Mouse (Mus musculus) heart, embryonic 14.5 days (tissue): ENCODE measurements around the gene Fam160a1. TPM values are rescaled to one million over a fixed set of nuclear protein-coding genes. Genes with fewer than 3 reads are reported as not detected.
A peak's percentile ranks its signal among the peaks of the same experiment; 100 is the strongest.

Source experiments
- ATAC-seq: fragments of 200-750 bp; cut with Nextera tagmentation; 2 replicates; pipeline ENCODE4 v1.8.0; 2017; ENCODE audit warnings: low read depth, moderate TSS enrichment; ENCODE audit not compliant: insufficient number of reproducible peaks, insufficient read depth, low FRiP score
- H3K27ac ChIP-seq, 2 experiments: fragments of 200-500 bp in 1 of 2; fragments of 300-500 bp in 1 of 2; sonication (generic) in 1 of 2; replicated peaks in 1 of 2; 2 replicates each; pipeline ENCODE4 v1.5.1; 2012 to 2014; ENCODE audit warnings: low read depth in 2 of 2, low read length in 2 of 2, control low read depth in 1 of 2, mild to moderate bottlenecking in 1 of 2, mixed read lengths in 1 of 2; ENCODE audit not compliant: control insufficient read depth in 1 of 2, insufficient read depth in 1 of 2
- H3K27me3 ChIP-seq: fragments of 300-500 bp; sonication (generic); 2 replicates; pipeline ENCODE4 v1.6.1; 2014; ENCODE audit warnings: mild to moderate bottlenecking, low read length, control low read depth; ENCODE audit not compliant: control insufficient read depth, insufficient read depth
- H3K36me3 ChIP-seq: fragments of 300-500 bp; sonication (generic); 2 replicates; pipeline ENCODE4 v1.6.1; 2014; ENCODE audit warnings: mild to moderate bottlenecking, control low read depth, low read length, mixed read lengths; ENCODE audit not compliant: control insufficient read depth, insufficient read depth
- H3K4me1 ChIP-seq, 2 experiments: fragments of 200-500 bp in 1 of 2; fragments of 300-500 bp in 1 of 2; sonication (generic) in 1 of 2; 2 replicates each; pipeline ENCODE4 v1.6.1; 2012 to 2014; ENCODE audit warnings: low read length in 2 of 2, control low read depth in 1 of 2, mixed read lengths in 1 of 2; ENCODE audit not compliant: control insufficient read depth in 2 of 2, insufficient read depth in 2 of 2
- H3K4me2 ChIP-seq: fragments of 300-500 bp; sonication (generic); 2 replicates; pipeline ENCODE4 v1.6.1; 2014; ENCODE audit warnings: mild to moderate bottlenecking, low read length
- H3K4me3 ChIP-seq, 2 experiments: fragments of 200-500 bp in 1 of 2; fragments of 300-500 bp in 1 of 2; sonication (generic) in 1 of 2; 2 replicates each; pipeline ENCODE4 v1.5.1; 2012 to 2014; ENCODE audit warnings: low read length in 2 of 2, mild to moderate bottlenecking in 2 of 2, control low read depth in 1 of 2, low read depth in 1 of 2, moderate library complexity in 1 of 2; ENCODE audit not compliant: control insufficient read depth in 1 of 2, insufficient read depth in 1 of 2
- H3K9ac ChIP-seq: fragments of 300-500 bp; sonication (generic); 2 replicates; pipeline ENCODE4 v1.6.1; 2014; ENCODE audit warnings: mild to moderate bottlenecking, low read length
- H3K9me3 ChIP-seq: fragments of 300-500 bp; sonication (generic); 2 replicates; pipeline ENCODE4 v1.6.1; 2016; ENCODE audit warnings: low read length, control low read depth; ENCODE audit not compliant: control insufficient read depth
- WGBS: fragments of 180-500 bp; shearing (Covaris S2); extraction: QIAGEN DNeasy Blood & Tissue Kit; methylation state at CpG from one replicate; pipeline ENCODE4 v1.1.7; 2014; 5-methylcytosine and 5-hydroxymethylcytosine counted together
- polyA plus RNA-seq: library from polyadenylated mRNA; unstranded; fragments of >200 nt; fragmentation: Nextera tagmentation; extraction: Ambion mirVana; gene quantifications from 2 replicates; pipeline ENCODE4 v1.2.1, GENCODE M21; 2014

Fam160a1 gene
- polyA plus RNA-seq, 1 experiment from 2014 or later: 7.4 TPM

- peaks cover 19 to 29% of the 10 kb centered on the region in 2 experiments for H3K4me1 ChIP-seq
- H3K4me3 ChIP-seq: no peak overlapping the region
- no peak overlapping the region for H3K9ac ChIP-seq
- H3K4me2 ChIP-seq: no peak overlapping the region
- WGBS: 42% methylated on average over 3 of the region's 3 CpGs
- no peak for ATAC-seq
- H3K36me3 ChIP-seq: no peaks in the 10 kb centered on the region
- no peaks in the 10 kb centered on the region for H3K9me3 ChIP-seq
- H3K27me3 ChIP-seq: no peaks in the 10 kb centered on the region
- H3K27ac ChIP-seq: no peak overlapping the region
Measured at GRCm38 (mm10) chr3:85666166-85666565, 150.9 kb downstream of the Fam160a1 start.

DNA sequence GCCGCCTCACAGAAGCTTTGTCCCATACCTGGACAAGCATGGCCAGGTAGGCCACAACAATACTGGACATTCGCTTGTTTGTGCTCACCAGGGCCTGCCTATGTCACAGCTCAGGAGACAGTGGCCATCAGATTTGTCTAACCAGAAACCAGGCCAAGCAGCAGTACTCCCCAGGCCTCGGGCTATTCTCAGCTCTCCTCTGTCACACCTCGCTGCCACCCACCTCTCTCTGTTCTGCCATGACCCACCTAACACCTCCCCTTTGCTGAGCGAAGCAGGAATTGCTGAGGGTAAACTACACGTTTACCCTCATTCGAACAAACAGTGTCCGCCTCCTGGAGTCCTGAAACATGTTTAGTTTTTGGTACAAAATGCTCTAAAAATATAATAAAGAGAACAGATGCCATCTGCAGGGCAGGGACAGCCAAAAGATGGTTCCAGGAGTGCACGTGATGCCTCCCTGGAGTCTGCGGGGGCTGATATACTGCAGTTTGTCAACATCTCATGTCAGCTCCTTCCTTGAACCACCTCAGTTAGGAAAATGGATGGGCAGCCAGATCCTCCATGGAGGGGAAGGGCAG lies 152.4 kb downstream of the Fam160a1 start:
- H3K9ac ChIP-seq: no peak overlapping the region
- no peaks in the 10 kb centered on the region for H3K9me3 ChIP-seq
- no peak for ATAC-seq
- H3K4me3 ChIP-seq: no peak overlapping the region
- no peaks in the 10 kb centered on the region for H3K27me3 ChIP-seq
- H3K4me1 ChIP-seq: peaks cover 18 to 32% of the 10 kb centered on the region in 2 experiments
- H3K36me3 ChIP-seq: no peaks in the 10 kb centered on the region
- no peak overlapping the region for H3K4me2 ChIP-seq
- no peak overlapping the region for H3K27ac ChIP-seq
- WGBS: 79% methylated on average over 10 of the region's 10 CpGs

GRCm38 (mm10) chr3:85663826-85664225 lies 153.3 kb downstream of the Fam160a1 start:
- Histone ChIP-seq H3K4me3 (no peak overlapping the region), H3K27ac (no peak overlapping the region), H3K27me3 (no peaks in the 10 kb centered on the region), H3K4me2 (no peak overlapping the region), H3K36me3 (no peaks in the 10 kb centered on the region), H3K9me3 (no peaks in the 10 kb centered on the region), H3K9ac (no peak overlapping the region), H3K4me1 (peaks cover 23 to 41% of the 10 kb centered on the region in 2 experiments)
- 79% methylated on average over 5 of the region's 5 CpGs for WGBS
- no peak for ATAC-seq

DNA sequence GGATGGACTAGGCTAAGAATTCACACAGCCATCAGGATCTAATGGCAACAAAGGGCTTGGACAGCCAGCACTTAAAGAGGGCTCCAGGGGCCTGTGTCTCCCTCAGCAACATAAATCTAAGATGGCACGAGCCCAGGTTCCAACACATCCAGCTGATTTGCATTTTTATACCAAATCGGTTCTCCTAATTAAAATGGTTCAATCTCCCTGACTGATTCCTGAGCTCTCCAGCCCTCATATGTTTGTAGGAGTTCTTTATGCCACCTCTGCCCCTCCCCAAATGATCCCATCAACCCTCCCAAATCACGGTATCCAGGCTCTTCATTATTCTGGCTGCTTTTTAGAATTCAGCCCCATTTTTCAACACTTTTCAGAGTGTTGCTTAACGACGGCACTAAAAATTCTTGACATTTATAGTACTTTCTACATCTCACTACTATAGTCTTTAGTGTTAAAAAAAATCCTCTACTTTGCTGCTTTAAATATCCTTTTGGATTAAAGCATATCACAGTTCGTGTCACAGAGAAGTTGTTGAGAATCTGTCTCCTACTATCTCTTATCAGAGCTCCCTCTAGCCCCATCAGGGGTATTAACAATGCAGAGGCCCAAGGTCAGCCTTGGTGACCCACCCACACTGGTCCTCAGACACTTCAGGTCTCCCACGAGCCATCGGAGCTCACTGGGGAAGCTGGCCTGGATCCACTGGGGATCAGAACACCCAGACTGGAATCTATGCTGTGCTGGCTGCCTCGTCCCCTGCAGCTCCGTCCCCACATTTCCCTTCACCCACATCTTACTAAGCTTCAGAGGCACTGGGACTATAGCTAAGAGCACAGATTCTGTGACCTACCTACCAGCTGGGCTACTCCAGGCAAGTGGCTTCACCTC lies 154.9 kb downstream of the Fam160a1 start:
- ATAC-seq: no peak
- H3K36me3 ChIP-seq: no peaks in the 10 kb centered on the region
- H3K4me1 ChIP-seq: peaks cover 28 to 52% of the 10 kb centered on the region in 2 experiments
- H3K4me3 ChIP-seq: no peak overlapping the region
- WGBS: 51% methylated on average over 10 of the region's 10 CpGs
- H3K9me3 ChIP-seq: no peaks in the 10 kb centered on the region
- no peak overlapping the region for H3K27ac ChIP-seq
- no peak overlapping the region for H3K4me2 ChIP-seq
- H3K9ac ChIP-seq: no peak overlapping the region
- no peaks in the 10 kb centered on the region for H3K27me3 ChIP-seq

DNA sequence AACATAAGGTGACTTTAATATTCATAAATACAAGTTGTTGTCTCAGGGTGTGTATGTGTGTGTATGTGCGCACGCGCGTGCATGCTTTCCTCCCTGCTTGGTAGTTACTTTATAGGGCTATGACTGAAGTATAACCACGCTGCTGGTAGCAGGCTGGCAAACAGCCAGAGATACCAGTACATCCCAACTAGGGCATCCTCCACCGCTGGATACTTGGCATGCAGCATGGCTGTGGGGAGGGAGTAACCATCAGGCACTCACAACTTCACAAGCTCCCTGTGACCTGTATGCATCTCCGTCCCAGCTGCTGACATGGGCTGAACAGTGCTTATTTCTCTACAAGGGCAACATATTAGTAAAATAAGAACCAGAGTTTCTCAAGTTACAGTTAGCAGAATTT lies 157.4 kb downstream of the Fam160a1 start:
- Histone ChIP-seq H3K4me3 (no peak overlapping the region), H3K9me3 (no peaks in the 10 kb centered on the region), H3K4me1 (peaks cover 20 to 36% of the 10 kb centered on the region in 2 experiments), H3K36me3 (peaks cover 7% of the 10 kb centered on the region; the same call in 1 of the 2 replicates), H3K27me3 (no peaks in the 10 kb centered on the region), H3K4me2 (no peak overlapping the region), H3K27ac (peak overlapping the region in 1 of 2 experiments; percentile 33; a peak in 1 of 4 replicates), H3K9ac (no peak overlapping the region)
- 65% methylated on average over 7 of the region's 7 CpGs for WGBS
- no peak for ATAC-seq

GRCm38 (mm10) chr3:85655538-85655937 lies 161.6 kb downstream of the Fam160a1 start:
- no peak overlapping the region for H3K4me2 ChIP-seq
- no peak overlapping the region for H3K4me3 ChIP-seq
- H3K27ac ChIP-seq: no peak overlapping the region
- ATAC-seq: no peak
- no peak overlapping the region for H3K9ac ChIP-seq
- 91% methylated on average over 3 of the region's 3 CpGs for WGBS
- H3K36me3 ChIP-seq: peaks cover 10% of the 10 kb centered on the region; the same call in 1 of the 2 replicates
- peaks cover 22 to 38% of the 10 kb centered on the region in 2 experiments for H3K4me1 ChIP-seq
- H3K27me3 ChIP-seq: no peaks in the 10 kb centered on the region
- H3K9me3 ChIP-seq: no peaks in the 10 kb centered on the region

DNA sequence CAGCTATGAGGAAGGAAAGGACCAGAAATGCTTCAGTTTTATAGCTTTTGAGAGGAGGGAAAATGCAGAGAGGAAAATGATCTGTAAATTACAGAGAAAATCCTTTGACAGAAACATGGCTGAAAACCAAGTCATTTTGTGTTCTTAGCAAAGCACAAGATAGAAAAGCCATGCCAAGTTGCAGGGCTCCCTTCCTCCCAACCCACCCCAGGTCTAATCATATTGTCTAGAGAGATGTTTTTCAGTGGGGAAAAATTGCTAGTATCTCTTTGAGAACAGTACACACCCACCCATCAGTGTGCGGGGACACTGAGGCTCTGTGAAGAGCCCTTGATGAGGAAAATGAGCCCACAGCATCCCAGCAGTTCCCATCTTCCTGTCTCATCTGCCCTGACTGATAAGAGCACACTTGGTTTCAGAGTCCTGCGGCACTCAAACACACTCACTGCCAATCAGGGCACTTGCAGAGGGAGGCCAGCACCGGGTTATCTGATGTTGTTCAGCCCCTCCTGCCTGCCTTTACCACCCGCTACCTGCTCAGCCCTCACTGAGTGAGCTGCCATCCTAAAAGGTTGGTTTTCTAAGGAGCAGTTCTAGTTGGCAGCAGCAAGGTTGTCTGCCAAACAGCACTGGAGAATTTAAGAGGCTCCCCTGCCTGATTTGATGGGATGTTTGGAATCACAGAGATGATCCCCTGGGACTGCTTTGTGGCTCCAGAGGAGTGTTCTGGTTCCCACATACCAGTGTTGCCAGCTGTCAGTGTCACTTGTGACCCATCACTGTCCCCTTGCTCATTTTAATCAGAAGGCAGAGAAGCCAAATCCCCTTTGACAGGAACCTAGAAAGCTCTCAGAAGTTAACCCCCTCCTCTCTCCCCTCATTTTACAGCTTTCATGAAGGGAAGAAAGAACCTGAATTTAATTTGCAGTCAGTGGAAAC lies 164.1 kb downstream of the Fam160a1 start:
- Histone ChIP-seq H3K4me3 (no peak overlapping the region), H3K4me2 (peak overlapping the region; percentile 11; the same call in 1 of the 2 replicates), H3K9me3 (no peaks in the 10 kb centered on the region), H3K27me3 (no peaks in the 10 kb centered on the region), H3K9ac (peak overlapping the region; percentile 34), H3K36me3 (peaks cover 15% of the 10 kb centered on the region; the same call in 1 of the 2 replicates), H3K27ac (peak overlapping the region in 1 of 2 experiments; percentile 30; a peak in 2 of 4 replicates), H3K4me1 (peaks cover 10 to 28% of the 10 kb centered on the region in 2 experiments; a peak in 3 of 4 replicates)
- no peak for ATAC-seq
- 34% methylated on average over 4 of the region's 4 CpGs for WGBS
